Mouse (Mus musculus) heart, embryonic 13.5 days (tissue): Measurements from ENCODE around the gene Rgs6. TPM values are rescaled to one million over a fixed set of nuclear protein-coding genes. Genes with fewer than 3 reads are reported as not detected.
A peak's percentile ranks its signal among the peaks of the same experiment; 100 is the strongest.

Source experiments
- ATAC-seq: fragments of 200-750 bp; cut with Nextera tagmentation; 2 replicates; pipeline ENCODE4 v1.8.0; 2017; ENCODE audit warnings: moderate TSS enrichment; ENCODE audit not compliant: insufficient number of reproducible peaks, low FRiP score, low TSS enrichment; ENCODE audit errors: extremely low read depth
- H3K27ac ChIP-seq: fragments of 300-500 bp; sonication (generic); replicated peaks from 2 replicates; pipeline ENCODE4 v1.5.1; 2015; ENCODE audit warnings: moderate library complexity, mild to moderate bottlenecking, inconsistent platforms
- H3K27me3 ChIP-seq: fragments of 300-500 bp; sonication (generic); replicated peaks from 2 replicates; pipeline ENCODE4 v1.6.1; 2015; ENCODE audit warnings: mild to moderate bottlenecking, inconsistent platforms
- H3K36me3 ChIP-seq: fragments of 300-500 bp; sonication (generic); 2 replicates; pipeline ENCODE4 v1.6.1; 2015; ENCODE audit warnings: mild to moderate bottlenecking, inconsistent platforms
- H3K4me1 ChIP-seq: fragments of 300-500 bp; sonication (generic); 2 replicates; pipeline ENCODE4 v1.6.1; 2015; ENCODE audit warnings: inconsistent platforms
- H3K4me2 ChIP-seq: fragments of 300-500 bp; sonication (generic); 2 replicates; pipeline ENCODE4 v1.6.1; 2015; ENCODE audit warnings: inconsistent platforms, mild to moderate bottlenecking, moderate library complexity
- H3K4me3 ChIP-seq: fragments of 300-500 bp; sonication (generic); 2 replicates; pipeline ENCODE4 v1.5.1; 2015; ENCODE audit warnings: moderate library complexity, mild to moderate bottlenecking, inconsistent platforms
- H3K9ac ChIP-seq: fragments of 300-500 bp; sonication (generic); 2 replicates; pipeline ENCODE4 v1.6.1; 2015; ENCODE audit warnings: inconsistent platforms, mild to moderate bottlenecking, moderate library complexity
- H3K9me3 ChIP-seq: fragments of 300-500 bp; sonication (generic); 2 replicates; pipeline ENCODE4 v1.6.1; 2016; ENCODE audit warnings: inconsistent platforms
- WGBS: fragments of 180-500 bp; shearing (Covaris S2); methylation state at CpG from one replicate; pipeline ENCODE4 v1.1.7; 2015; ENCODE audit warnings: mixed read lengths; 5-methylcytosine and 5-hydroxymethylcytosine counted together
- polyA plus RNA-seq: library from polyadenylated mRNA; unstranded; fragments of >200 nt; fragmentation: Nextera tagmentation; extraction: Ambion mirVana; gene quantifications from 2 replicates; pipeline ENCODE4 v1.2.1, GENCODE M21; 2015

The Rgs6 gene
- polyA plus RNA-seq, 1 experiment from 2014 or later: 13.6 TPM

GRCm38 (mm10) chr12:82664598-82664997, 76.5 kb downstream of the Rgs6 start:
- H3K4me3 ChIP-seq: peak overlapping the region; percentile 11; the same call in 1 of the 2 replicates
- WGBS: 15% methylated on average over 7 of the region's 7 CpGs
- H3K9me3 ChIP-seq: no peaks in the 10 kb centered on the region
- peaks cover 43% of the 10 kb centered on the region for H3K4me1 ChIP-seq
- H3K4me2 ChIP-seq: peak overlapping the region; percentile 52
- no peaks in the 10 kb centered on the region for H3K36me3 ChIP-seq
- no peak for ATAC-seq
- no peaks in the 10 kb centered on the region for H3K27me3 ChIP-seq
- H3K27ac ChIP-seq: peak overlapping the region; percentile 91
- H3K9ac ChIP-seq: peak overlapping the region; percentile 44

- H3K4me2 ChIP-seq: no peak overlapping the region
- H3K9ac ChIP-seq: no peak overlapping the region
- H3K36me3 ChIP-seq: no peaks in the 10 kb centered on the region
- H3K4me3 ChIP-seq: no peak overlapping the region
- WGBS: 69% methylated on average over 3 of the region's 3 CpGs
- no peaks in the 10 kb centered on the region for H3K9me3 ChIP-seq
- peaks cover 52% of the 10 kb centered on the region for H3K4me1 ChIP-seq
- no peak for ATAC-seq
- no peak overlapping the region for H3K27ac ChIP-seq
- H3K27me3 ChIP-seq: no peaks in the 10 kb centered on the region
These were observed 79.3 kb downstream of the Rgs6 start for GRCm38 (mm10) chr12:82667441-82667840.

DNA sequence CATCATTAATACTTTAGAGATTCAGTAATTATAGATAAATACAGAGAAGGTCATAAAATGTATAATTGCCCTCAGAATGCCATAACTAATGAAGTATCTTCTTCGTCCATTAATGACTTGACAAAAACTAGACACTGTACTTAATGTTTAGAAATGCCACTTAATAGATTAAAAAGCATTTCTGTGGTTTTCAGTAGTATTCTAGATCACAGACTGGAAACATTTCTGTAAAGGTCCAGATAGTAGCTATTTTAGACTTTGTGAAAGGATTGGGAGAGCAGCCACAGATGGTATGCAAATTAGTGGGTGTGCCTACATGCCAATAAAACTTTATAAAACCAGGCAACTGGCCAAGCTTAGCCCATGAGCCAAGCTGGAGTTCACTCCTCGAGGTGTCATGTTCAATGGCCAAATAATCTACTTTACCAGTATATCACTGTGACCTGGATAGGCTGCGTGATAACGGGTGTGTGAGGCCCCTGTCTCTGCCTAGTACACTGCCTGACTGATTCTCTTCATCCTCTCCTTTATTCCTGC, 82.2 kb downstream of the Rgs6 start:
- WGBS: 58% methylated on average over 4 of the region's 4 CpGs
- H3K9me3 ChIP-seq: no peaks in the 10 kb centered on the region
- no peak overlapping the region for H3K9ac ChIP-seq
- no peak for ATAC-seq
- no peaks in the 10 kb centered on the region for H3K27me3 ChIP-seq
- H3K4me3 ChIP-seq: no peak overlapping the region
- no peak overlapping the region for H3K27ac ChIP-seq
- H3K36me3 ChIP-seq: no peaks in the 10 kb centered on the region
- H3K4me1 ChIP-seq: peaks cover 43% of the 10 kb centered on the region
- H3K4me2 ChIP-seq: no peak overlapping the region

DNA sequence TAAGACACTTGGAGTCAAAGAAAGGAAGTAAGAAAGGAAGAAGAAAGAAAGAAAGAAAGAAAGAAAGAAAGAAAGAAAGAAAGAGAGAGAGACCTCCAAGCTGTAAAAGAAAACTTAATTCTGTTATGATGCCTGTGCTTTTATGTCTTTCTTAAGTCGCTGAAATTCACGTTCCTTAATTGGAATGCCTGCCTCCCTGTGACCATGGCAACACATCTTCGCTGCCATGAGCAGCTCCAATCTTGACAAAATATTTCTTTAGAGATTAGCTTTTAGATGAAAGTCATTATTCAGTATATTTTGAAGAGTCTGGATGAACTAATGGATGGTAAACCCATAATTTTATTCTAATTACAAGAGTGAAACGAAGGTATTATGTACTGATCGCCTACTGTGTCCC, 83.5 kb downstream of the Rgs6 start:
- ATAC-seq: no peak
- no peak overlapping the region for H3K27ac ChIP-seq
- 90% methylated on average over 5 of the region's 5 CpGs for WGBS
- H3K9me3 ChIP-seq: no peaks in the 10 kb centered on the region
- no peak overlapping the region for H3K4me3 ChIP-seq
- H3K4me2 ChIP-seq: no peak overlapping the region
- H3K9ac ChIP-seq: no peak overlapping the region
- no peaks in the 10 kb centered on the region for H3K27me3 ChIP-seq
- peaks cover 41% of the 10 kb centered on the region for H3K4me1 ChIP-seq
- no peaks in the 10 kb centered on the region for H3K36me3 ChIP-seq

- Histone ChIP-seq H3K9ac (peak overlapping the region; percentile 15; the same call in 1 of the 2 replicates), H3K9me3 (no peaks in the 10 kb centered on the region)
These were observed 87.0 kb downstream of the Rgs6 start for GRCm38 (mm10) chr12:82675137-82675536.

DNA sequence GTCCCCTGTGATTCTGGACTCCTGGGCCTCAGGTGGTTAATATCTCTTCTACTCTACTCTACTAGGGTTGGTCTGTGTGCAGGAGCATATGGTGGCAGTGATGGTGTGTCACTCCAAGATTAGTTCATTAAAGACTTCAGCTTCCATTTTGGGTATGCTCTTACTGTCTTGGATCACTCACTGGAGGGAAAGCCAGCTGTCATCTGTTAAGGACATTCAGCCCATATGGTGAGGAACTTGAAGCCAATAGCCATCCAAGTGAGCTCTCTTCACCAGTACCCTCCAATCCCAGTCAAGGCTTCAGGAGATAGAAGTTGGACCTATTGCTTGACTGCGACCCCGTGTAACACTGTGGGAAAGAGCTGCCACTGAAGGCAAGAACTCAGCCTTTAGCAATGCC, 98.9 kb downstream of the Rgs6 start:
- no peaks in the 10 kb centered on the region for H3K4me1 ChIP-seq
- no peak for ATAC-seq
- WGBS: 79% methylated on average over 2 of the region's 2 CpGs
- H3K4me2 ChIP-seq: no peak overlapping the region
- no peaks in the 10 kb centered on the region for H3K27me3 ChIP-seq
- no peak overlapping the region for H3K9ac ChIP-seq
- no peaks in the 10 kb centered on the region for H3K9me3 ChIP-seq
- no peak overlapping the region for H3K4me3 ChIP-seq
- H3K36me3 ChIP-seq: no peaks in the 10 kb centered on the region
- no peak overlapping the region for H3K27ac ChIP-seq

More at GRCm38 (mm10) chr12:82675137-82675536, 87.0 kb downstream of the Rgs6 start:
- Histone ChIP-seq H3K27ac (peak overlapping the region; percentile 34; the same call in 1 of the 2 replicates), H3K27me3 (no peaks in the 10 kb centered on the region), H3K4me2 (no peak overlapping the region), H3K4me1 (peaks cover 28% of the 10 kb centered on the region), H3K4me3 (no peak overlapping the region), H3K36me3 (no peaks in the 10 kb centered on the region)
- no peak for ATAC-seq
- WGBS: 53% methylated on average over 4 of the region's 4 CpGs

GRCm38 (mm10) chr12:82698886-82699527, 110.9 kb downstream of the Rgs6 start:
- Histone ChIP-seq H3K4me3 (no peak overlapping the region), H3K9me3 (no peaks in the 10 kb centered on the region), H3K27ac (no peak overlapping the region), H3K9ac (no peak overlapping the region), H3K27me3 (no peaks in the 10 kb centered on the region), H3K4me2 (no peak overlapping the region), H3K36me3 (no peaks in the 10 kb centered on the region), H3K4me1 (peaks cover 20% of the 10 kb centered on the region)
- ATAC-seq: no peak
- 67% methylated on average over 12 of the region's 12 CpGs for WGBS

GRCm38 (mm10) chr12:82699528-82699905, 111.4 kb downstream of the Rgs6 start:
- Histone ChIP-seq H3K27ac (no peak overlapping the region), H3K4me1 (peaks cover 20% of the 10 kb centered on the region), H3K4me3 (no peak overlapping the region), H3K4me2 (no peak overlapping the region), H3K27me3 (no peaks in the 10 kb centered on the region), H3K9me3 (no peaks in the 10 kb centered on the region), H3K9ac (no peak overlapping the region), H3K36me3 (no peaks in the 10 kb centered on the region)
- no peak for ATAC-seq
- 75% methylated on average over 3 of the region's 3 CpGs for WGBS

GRCm38 (mm10) chr12:82700241-82700640, 112.1 kb downstream of the Rgs6 start:
- H3K4me1 ChIP-seq: peaks cover 20% of the 10 kb centered on the region
- no peak overlapping the region for H3K4me3 ChIP-seq
- 73% methylated on average over 10 of the region's 10 CpGs for WGBS

DNA sequence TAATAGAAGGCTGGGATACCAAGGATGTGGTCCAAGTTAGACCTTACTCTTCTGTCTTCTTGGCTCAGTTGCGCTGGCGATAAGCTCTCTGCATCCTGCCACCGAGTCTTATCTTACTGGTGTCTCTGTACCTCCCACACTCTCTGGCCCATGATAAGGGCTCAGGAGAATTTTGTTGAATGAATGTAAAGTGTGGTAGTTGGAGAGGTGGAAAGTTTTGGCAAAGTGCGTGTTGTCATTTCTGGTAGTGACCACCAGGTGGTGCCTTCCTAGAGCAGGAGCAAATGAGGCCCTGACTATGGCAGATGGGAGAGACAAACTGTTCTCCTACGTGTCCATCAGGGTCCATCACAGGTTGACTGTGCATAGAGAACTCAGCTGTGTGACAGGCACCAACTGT, 112.7 kb downstream of the Rgs6 start:
- Histone ChIP-seq H3K4me1 (peaks cover 20% of the 10 kb centered on the region), H3K4me2 (no peak overlapping the region), H3K9ac (no peak overlapping the region), H3K36me3 (no peaks in the 10 kb centered on the region), H3K27me3 (no peaks in the 10 kb centered on the region), H3K4me3 (no peak overlapping the region), H3K27ac (no peak overlapping the region), H3K9me3 (no peaks in the 10 kb centered on the region)
- ATAC-seq: no peak
- WGBS: 23% methylated on average over 5 of the region's 5 CpGs

More at GRCm38 (mm10) chr12:82700241-82700640, 112.1 kb downstream of the Rgs6 start:
- ATAC-seq: no peak
- Histone ChIP-seq H3K9ac (no peak overlapping the region), H3K36me3 (no peaks in the 10 kb centered on the region), H3K27ac (no peak overlapping the region), H3K27me3 (no peaks in the 10 kb centered on the region), H3K9me3 (no peaks in the 10 kb centered on the region), H3K4me2 (no peak overlapping the region)

DNA sequence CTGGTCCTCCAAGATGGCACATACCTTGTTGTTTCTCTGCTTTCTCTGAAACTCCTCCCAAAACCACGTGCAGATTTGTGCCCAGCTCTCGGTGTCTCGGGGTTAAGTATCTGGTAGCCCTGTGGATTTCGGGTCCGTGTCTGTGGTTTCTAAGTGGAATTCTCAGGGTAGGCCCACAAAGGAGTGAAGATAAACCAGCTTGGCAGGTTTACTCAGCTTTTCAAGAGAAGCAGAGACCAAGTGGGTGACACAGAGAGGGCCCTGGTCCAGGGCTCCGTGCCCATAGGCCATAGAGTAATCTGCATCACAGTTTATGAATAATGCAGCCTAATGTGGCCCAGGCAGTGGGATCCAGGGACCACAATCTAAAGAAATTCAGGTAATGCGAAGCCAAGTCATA, 113.3 kb downstream of the Rgs6 start:
- no peak overlapping the region for H3K27ac ChIP-seq
- H3K4me2 ChIP-seq: no peak overlapping the region
- H3K9ac ChIP-seq: no peak overlapping the region
- H3K27me3 ChIP-seq: no peaks in the 10 kb centered on the region
- ATAC-seq: no peak
- H3K4me3 ChIP-seq: no peak overlapping the region
- no peaks in the 10 kb centered on the region for H3K36me3 ChIP-seq
- peaks cover 20% of the 10 kb centered on the region for H3K4me1 ChIP-seq
- no peaks in the 10 kb centered on the region for H3K9me3 ChIP-seq
- 74% methylated on average over 7 of the region's 7 CpGs for WGBS

- Histone ChIP-seq H3K9ac (no peak overlapping the region), H3K4me3 (no peak overlapping the region), H3K9me3 (no peaks in the 10 kb centered on the region), H3K27me3 (no peaks in the 10 kb centered on the region), H3K4me2 (no peak overlapping the region), H3K36me3 (no peaks in the 10 kb centered on the region), H3K27ac (no peak overlapping the region), H3K4me1 (peaks cover 3% of the 10 kb centered on the region; the same call in 1 of the 2 replicates)
- ATAC-seq: no peak
These were observed 122.3 kb downstream of the Rgs6 start for GRCm38 (mm10) chr12:82710376-82710775.
